Mouse (Mus musculus) heart, adult 2 months (tissue): ENCODE measurements around the gene Pakap.

ENCODE experiments used
- CTCF ChIP-seq: fragments of 200-600 bp; IDR thresholded peaks from 2 replicates; pipeline ENCODE4 v1.8.1; 2022; ENCODE audit warnings: antibody characterized with exemption, mild to moderate bottlenecking, moderate library complexity
- POLR2A ChIP-seq: fragments of 200-500 bp; IDR thresholded peaks from 2 replicates; pipeline ENCODE4 v1.6.1; 2011; ENCODE audit warnings: mild to moderate bottlenecking, low read depth, low read length, control low read depth; ENCODE audit not compliant: insufficient read depth

DNA sequence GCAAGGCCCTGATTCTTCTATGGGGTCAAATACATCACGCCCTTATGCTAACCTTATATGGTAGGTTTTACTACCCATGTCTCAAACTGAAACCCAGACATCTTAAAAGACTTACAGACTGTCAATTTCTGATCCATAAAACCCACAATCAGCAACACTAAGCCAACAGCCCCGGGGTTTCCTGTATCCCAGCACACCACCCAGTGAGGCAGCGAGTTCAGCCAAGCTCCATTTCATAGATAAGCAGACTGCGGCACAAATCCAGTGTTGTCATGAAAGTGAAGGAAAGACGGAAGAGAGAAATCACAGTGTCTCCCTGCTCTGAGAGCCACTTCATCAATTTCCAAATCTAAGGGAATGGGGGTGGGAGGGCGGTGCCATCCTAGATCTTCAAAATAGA, 50.8 kb downstream of the Pakap start:
- TF ChIP-seq CTCF (no peak), POLR2A (no peak)
